Mouse (Mus musculus): Measurements from ENCODE around the gene Uba2. TPM values are rescaled to one million over a fixed set of nuclear protein-coding genes. Genes with fewer than 3 reads are reported as not detected.
A peak's percentile ranks its signal among the peaks of the same experiment; 100 is the strongest.
"Not testable (repeated sequence)": the region's sequence is repeated elsewhere in the genome, so short reads cannot be mapped to it uniquely, and the experiment has no call there.

The Uba2 gene
- polyA plus RNA-seq (2017; shearing (Covaris generic)) = 10 to 100 TPM; 93.3 to 94.9 TPM

GRCm38 (mm10) chr7:34169454-34169853, at the start of gene Uba2:
Gene Uba2, minus strand, starts transcription at chr7:34169599.
- ATAC-seq = no peak

- ATAC-seq = no peak
Observed at GRCm38 (mm10) chr7:34218496-34218895, 49.1 kb upstream of the Uba2 start.

- ATAC-seq = no peak
Observed at GRCm38 (mm10) chr7:34216474-34216873, 47.1 kb upstream of the Uba2 start.

GRCm38 (mm10) chr7:34215481-34215880, 46.1 kb upstream of the Uba2 start:
- no peak for ATAC-seq

- no peak for ATAC-seq
Observed at GRCm38 (mm10) chr7:34214644-34215043, 45.2 kb upstream of the Uba2 start.

GRCm38 (mm10) chr7:34213281-34213680, 43.9 kb upstream of the Uba2 start:
- no peak for ATAC-seq

- no peak for ATAC-seq
Observed at GRCm38 (mm10) chr7:34208027-34208745, 38.8 kb upstream of the Uba2 start.

GRCm38 (mm10) chr7:34206331-34206730, 36.9 kb upstream of the Uba2 start:
- no peak for ATAC-seq

- ATAC-seq = not testable (repeated sequence)
Observed at GRCm38 (mm10) chr7:34202147-34202546, 32.7 kb upstream of the Uba2 start.

- ATAC-seq = no peak
Observed at GRCm38 (mm10) chr7:34200829-34201228, 31.4 kb upstream of the Uba2 start.

GRCm38 (mm10) chr7:34198346-34198745, 28.9 kb upstream of the Uba2 start:
- ATAC-seq = peak; percentile 37

GRCm38 (mm10) chr7:34196132-34197128, 27.0 kb upstream of the Uba2 start, which contains the start of gene Pdcd2l:
Gene Pdcd2l, minus strand, starts transcription at chr7:34196661.
- peak; percentile 75 for ATAC-seq

GRCm38 (mm10) chr7:34195632-34196031, 26.2 kb upstream of the Uba2 start:
- ATAC-seq = peak; percentile 26

GRCm38 (mm10) chr7:34192825-34193224, 23.4 kb upstream of the Uba2 start:
- no peak for ATAC-seq

GRCm38 (mm10) chr7:34189376-34189989, 20.1 kb upstream of the Uba2 start:
- no peak for ATAC-seq

GRCm38 (mm10) chr7:34183794-34184193, 14.4 kb upstream of the Uba2 start:
- ATAC-seq = no peak

- no peak for ATAC-seq
Observed at GRCm38 (mm10) chr7:34183356-34183755, 14.0 kb upstream of the Uba2 start.

- not testable (repeated sequence) for ATAC-seq
Observed at GRCm38 (mm10) chr7:34176241-34176640, 6.8 kb upstream of the Uba2 start.

- ATAC-seq = no peak
Observed at GRCm38 (mm10) chr7:34172251-34172650, 2.9 kb upstream of the Uba2 start.

GRCm38 (mm10) chr7:34168470-34169251, 738 bp downstream of the Uba2 start:
- peak; percentile 92 for ATAC-seq

GRCm38 (mm10) chr7:34167766-34168469, 1.5 kb downstream of the Uba2 start:
- ATAC-seq = peak; percentile 50

Measured in activated CD4-positive, CD25-positive, alpha-beta regulatory T cell, adult 4 months (primary cell).